Mouse (Mus musculus) layer of hippocampus, adult 11-12 months (tissue): ENCODE results near the gene Mfn2.
A peak's percentile ranks its signal among the peaks of the same experiment; 100 is the strongest.
"Not testable (repeated sequence)": the region's sequence is repeated elsewhere in the genome, so short reads cannot be mapped to it uniquely, and the experiment has no call there.

Experiments
- DNase-seq: peaks from one replicate; pipeline ENCODE4 v3.0.0; 2022; ENCODE audit warnings: low spot score

Mfn2 gene

GRCm38 (mm10) chr4:147867563-147868449, 36.7 kb downstream of the Mfn2 start:
- no peak for DNase-seq

GRCm38 (mm10) chr4:147866793-147867192, 37.7 kb downstream of the Mfn2 start:
- DNase-seq: not testable (repeated sequence)

- DNase-seq: no peak
These were observed 38.4 kb downstream of the Mfn2 start for GRCm38 (mm10) chr4:147866056-147866455.

GRCm38 (mm10) chr4:147865651-147866050, 38.9 kb downstream of the Mfn2 start:
- no peak for DNase-seq

GRCm38 (mm10) chr4:147862051-147862450, 42.5 kb downstream of the Mfn2 start:
- no peak for DNase-seq

GRCm38 (mm10) chr4:147850776-147851175, 53.7 kb downstream of the Mfn2 start:
- no peak for DNase-seq

GRCm38 (mm10) chr4:147848584-147848991, 55.9 kb downstream of the Mfn2 start:
- no peak for DNase-seq

- DNase-seq: peak; percentile 84
These were observed 56.6 kb downstream of the Mfn2 start, which contains the start of gene Zfp933 for GRCm38 (mm10) chr4:147847614-147848583. TSS of gene Zfp933 (minus strand) at chr4:147848366.

GRCm38 (mm10) chr4:147842871-147843270, 61.6 kb downstream of the Mfn2 start:
- no peak for DNase-seq

GRCm38 (mm10) chr4:147839282-147839681, 65.2 kb downstream of the Mfn2 start:
- peak; percentile 25 for DNase-seq

GRCm38 (mm10) chr4:147824389-147824788, 80.1 kb downstream of the Mfn2 start:
- no peak for DNase-seq
